Mouse (Mus musculus) neural tube, embryonic 14.5 days (tissue): Measurements from ENCODE around the gene Dach2. TPM values are rescaled to one million over a fixed set of nuclear protein-coding genes. Genes with fewer than 3 reads are reported as not detected.

Experiments used
- ATAC-seq: fragments of 200-750 bp; cut with Nextera tagmentation; 2 replicates; pipeline ENCODE4 v1.8.0; 2017; ENCODE audit warnings: low read depth, mild to moderate bottlenecking, moderate TSS enrichment, moderate library complexity
- H3K27ac ChIP-seq: fragments of 300-500 bp; sonication (generic); 2 replicates; pipeline ENCODE4 v1.5.1; 2014; ENCODE audit warnings: low read depth, mild to moderate bottlenecking, control low read depth, low read length, moderate library complexity, mixed read lengths
- H3K27me3 ChIP-seq: fragments of 300-500 bp; sonication (generic); 2 replicates; pipeline ENCODE4 v1.6.1; 2014; ENCODE audit warnings: low read length; ENCODE audit not compliant: control insufficient read depth, insufficient read depth
- H3K36me3 ChIP-seq: fragments of 300-500 bp; sonication (generic); 2 replicates; pipeline ENCODE4 v1.6.1; 2014; ENCODE audit warnings: low read length, mixed read lengths; ENCODE audit not compliant: control insufficient read depth, insufficient read depth
- H3K4me1 ChIP-seq: fragments of 300-500 bp; sonication (generic); 2 replicates; pipeline ENCODE4 v1.6.1; 2014; ENCODE audit warnings: low read length; ENCODE audit not compliant: control insufficient read depth, insufficient read depth
- H3K4me2 ChIP-seq: fragments of 300-500 bp; sonication (generic); 2 replicates; pipeline ENCODE4 v1.6.1; 2014; ENCODE audit warnings: mild to moderate bottlenecking, low read depth, low read length, control low read depth
- H3K4me3 ChIP-seq: fragments of 300-500 bp; sonication (generic); 2 replicates; pipeline ENCODE4 v1.5.1; 2014; ENCODE audit warnings: low read depth, low read length, control low read depth, mixed read lengths
- H3K9ac ChIP-seq: fragments of 300-500 bp; sonication (generic); replicated peaks from 2 replicates; pipeline ENCODE4 v1.6.1; 2014; ENCODE audit warnings: low read depth, mild to moderate bottlenecking, control low read depth, low read length, mixed read lengths
- H3K9me3 ChIP-seq: fragments of 300-500 bp; sonication (generic); 2 replicates; pipeline ENCODE4 v1.6.1; 2016; ENCODE audit warnings: low read length; ENCODE audit not compliant: control insufficient read depth
- WGBS: fragments of 180-500 bp; shearing (Covaris S2); extraction: QIAGEN DNeasy Blood & Tissue Kit; methylation state at CpG from one replicate; pipeline ENCODE4 v1.1.7; 2014; 5-methylcytosine and 5-hydroxymethylcytosine counted together
- polyA plus RNA-seq: library from polyadenylated mRNA; unstranded; fragments of >200 nt; fragmentation: Nextera tagmentation; extraction: Ambion mirVana; gene quantifications from 2 replicates; pipeline ENCODE4 v1.2.1, GENCODE M21; 2014

The Dach2 gene
- polyA plus RNA-seq, 1 experiment from 2014 or later: 8.1 TPM

- no peaks in the 10 kb centered on the region for H3K27me3 ChIP-seq
- no peak overlapping the region for H3K9ac ChIP-seq
- H3K36me3 ChIP-seq: no peaks in the 10 kb centered on the region
- H3K27ac ChIP-seq: no peak overlapping the region
- no peaks in the 10 kb centered on the region for H3K9me3 ChIP-seq
- H3K4me2 ChIP-seq: no peak overlapping the region
- H3K4me1 ChIP-seq: no peaks in the 10 kb centered on the region
- H3K4me3 ChIP-seq: no peak overlapping the region
- WGBS: 62% methylated on average over 1 of the region's 1 CpGs
- no peak for ATAC-seq
Measured at GRCm38 (mm10) chrX:113482131-113482530, 184.8 kb downstream of the Dach2 start.

- no peak overlapping the region for H3K4me3 ChIP-seq
- no peak overlapping the region for H3K4me2 ChIP-seq
- 77% methylated on average over 3 of the region's 3 CpGs for WGBS
- no peaks in the 10 kb centered on the region for H3K36me3 ChIP-seq
- no peak for ATAC-seq
- no peaks in the 10 kb centered on the region for H3K4me1 ChIP-seq
- no peaks in the 10 kb centered on the region for H3K27me3 ChIP-seq
- no peak overlapping the region for H3K9ac ChIP-seq
- no peak overlapping the region for H3K27ac ChIP-seq
- H3K9me3 ChIP-seq: no peaks in the 10 kb centered on the region
Measured at GRCm38 (mm10) chrX:113545106-113545505, 247.8 kb downstream of the Dach2 start.

GRCm38 (mm10) chrX:113563897-113564296, 266.6 kb downstream of the Dach2 start:
- no peak overlapping the region for H3K4me3 ChIP-seq
- no peaks in the 10 kb centered on the region for H3K36me3 ChIP-seq
- H3K27me3 ChIP-seq: no peaks in the 10 kb centered on the region
- no peak overlapping the region for H3K9ac ChIP-seq
- H3K4me2 ChIP-seq: no peak overlapping the region
- 91% methylated on average over 2 of the region's 2 CpGs for WGBS
- H3K4me1 ChIP-seq: no peaks in the 10 kb centered on the region
- no peak for ATAC-seq
- H3K9me3 ChIP-seq: no peaks in the 10 kb centered on the region
- no peak overlapping the region for H3K27ac ChIP-seq

GRCm38 (mm10) chrX:113666069-113666468, 368.8 kb downstream of the Dach2 start:
- H3K27ac ChIP-seq: no peak overlapping the region
- H3K36me3 ChIP-seq: no peaks in the 10 kb centered on the region
- no peaks in the 10 kb centered on the region for H3K4me1 ChIP-seq
- no peak overlapping the region for H3K9ac ChIP-seq
- H3K9me3 ChIP-seq: no peaks in the 10 kb centered on the region
- H3K27me3 ChIP-seq: no peaks in the 10 kb centered on the region
- no peak overlapping the region for H3K4me3 ChIP-seq
- no peak for ATAC-seq
- H3K4me2 ChIP-seq: no peak overlapping the region

GRCm38 (mm10) chrX:113687163-113687562, 389.9 kb downstream of the Dach2 start:
- ATAC-seq: no peak
- 47% methylated on average over 2 of the region's 2 CpGs for WGBS
- Histone ChIP-seq H3K4me2 (no peak overlapping the region), H3K9ac (no peak overlapping the region), H3K27me3 (no peaks in the 10 kb centered on the region), H3K36me3 (no peaks in the 10 kb centered on the region), H3K27ac (no peak overlapping the region), H3K4me1 (no peaks in the 10 kb centered on the region), H3K9me3 (no peaks in the 10 kb centered on the region), H3K4me3 (no peak overlapping the region)

GRCm38 (mm10) chrX:113712363-113712762, 415.1 kb downstream of the Dach2 start:
- Histone ChIP-seq H3K27me3 (no peaks in the 10 kb centered on the region), H3K27ac (no peak overlapping the region), H3K4me3 (no peak overlapping the region), H3K9ac (no peak overlapping the region), H3K4me1 (no peaks in the 10 kb centered on the region), H3K36me3 (no peaks in the 10 kb centered on the region), H3K9me3 (no peaks in the 10 kb centered on the region), H3K4me2 (no peak overlapping the region)
- 85% methylated on average over 2 of the region's 2 CpGs for WGBS
- ATAC-seq: no peak

- H3K27me3 ChIP-seq: no peaks in the 10 kb centered on the region
- H3K4me2 ChIP-seq: no peak overlapping the region
- H3K27ac ChIP-seq: no peak overlapping the region
- no peaks in the 10 kb centered on the region for H3K4me1 ChIP-seq
- H3K9ac ChIP-seq: no peak overlapping the region
- H3K4me3 ChIP-seq: no peak overlapping the region
- H3K9me3 ChIP-seq: no peaks in the 10 kb centered on the region
- no peaks in the 10 kb centered on the region for H3K36me3 ChIP-seq
- no peak for ATAC-seq
Measured at GRCm38 (mm10) chrX:113724124-113724523, 426.8 kb downstream of the Dach2 start.

- no peaks in the 10 kb centered on the region for H3K9me3 ChIP-seq
- H3K36me3 ChIP-seq: no peaks in the 10 kb centered on the region
- no peaks in the 10 kb centered on the region for H3K4me1 ChIP-seq
- no peak overlapping the region for H3K27ac ChIP-seq
- H3K4me2 ChIP-seq: no peak overlapping the region
- H3K4me3 ChIP-seq: no peak overlapping the region
- no peaks in the 10 kb centered on the region for H3K27me3 ChIP-seq
- no peak overlapping the region for H3K9ac ChIP-seq
- ATAC-seq: no peak
Measured at GRCm38 (mm10) chrX:113747122-113747521, 449.8 kb downstream of the Dach2 start.

- Histone ChIP-seq H3K27ac (no peak overlapping the region), H3K36me3 (no peaks in the 10 kb centered on the region), H3K4me3 (no peak overlapping the region), H3K4me2 (no peak overlapping the region), H3K9ac (no peak overlapping the region), H3K9me3 (no peaks in the 10 kb centered on the region), H3K4me1 (no peaks in the 10 kb centered on the region), H3K27me3 (no peaks in the 10 kb centered on the region)
- ATAC-seq: no peak
- 27% methylated on average over 1 of the region's 1 CpGs for WGBS
Measured at GRCm38 (mm10) chrX:113792264-113792663, 495.0 kb downstream of the Dach2 start.

- Histone ChIP-seq H3K27ac (no peak overlapping the region), H3K4me3 (no peak overlapping the region), H3K36me3 (no peaks in the 10 kb centered on the region), H3K4me1 (no peaks in the 10 kb centered on the region), H3K9ac (no peak overlapping the region), H3K9me3 (no peaks in the 10 kb centered on the region), H3K27me3 (no peaks in the 10 kb centered on the region), H3K4me2 (no peak overlapping the region)
- ATAC-seq: 0 out of 2 replicates have a peak, but pooled peaks have one; percentile 46
Measured at GRCm38 (mm10) chrX:113810369-113810768, 513.1 kb downstream of the Dach2 start.
